Mouse (Mus musculus) brain, embryonic 14.5 days (tissue): Measurements from ENCODE around the gene Unc79.

Experiments
- CTCF ChIP-seq: fragments of 200-500 bp; IDR thresholded peaks from 2 replicates; pipeline ENCODE4 v1.5.1; 2012; ENCODE audit warnings: inconsistent platforms, mild to moderate bottlenecking, moderate library complexity, borderline replicate concordance; ENCODE audit not compliant: insufficient read depth, insufficient read length; ENCODE audit errors: extremely low read depth
- POLR2A ChIP-seq: fragments of 200-500 bp; IDR thresholded peaks from 2 replicates; pipeline ENCODE4 v1.6.1; 2012; ENCODE audit warnings: mild to moderate bottlenecking, inconsistent platforms, borderline replicate concordance; ENCODE audit not compliant: poor library complexity, insufficient read depth, insufficient read length, severe bottlenecking; ENCODE audit errors: extremely low read depth

- TF ChIP-seq POLR2A = no peak
- no peak for TF ChIP-seq CTCF
Measured at GRCm38 (mm10) chr12:102929764-102930163, 18.9 kb upstream of the Unc79 start.
